Mouse (Mus musculus) liver, postnatal 0 days (tissue): Measurements from ENCODE around the gene Ppm1h.

Experiments
- CTCF ChIP-seq: sonication (generic); IDR thresholded peaks from 2 replicates; pipeline ENCODE4 v1.5.1; 2016; ENCODE audit warnings: antibody characterized with exemption, low read depth
- EP300 ChIP-seq: IDR thresholded peaks from 2 replicates; pipeline ENCODE4 v1.6.1; 2016; ENCODE audit warnings: antibody characterized with exemption, low read depth, mild to moderate bottlenecking

DNA sequence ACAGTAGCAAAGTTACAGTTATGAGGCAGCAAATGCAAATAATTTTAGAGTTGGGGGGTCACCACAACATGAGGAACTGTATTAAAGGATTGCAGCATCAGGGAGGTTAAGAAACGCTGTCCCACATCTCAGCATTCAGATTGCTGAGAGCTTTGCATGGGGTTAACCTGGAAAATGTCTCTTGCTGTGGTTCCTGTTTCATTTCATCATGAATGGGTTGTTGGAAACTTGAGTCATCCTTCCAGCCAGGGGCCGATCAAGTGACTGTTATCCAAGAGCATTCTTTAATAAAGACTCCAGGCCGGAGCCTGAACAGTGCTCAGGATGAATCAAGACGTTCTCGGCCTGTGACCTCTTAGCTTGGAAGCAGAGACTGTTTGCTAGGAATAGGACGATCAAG is 12.1 kb downstream of the Ppm1h start:
- no peak for TF ChIP-seq CTCF
- no peak for TF ChIP-seq EP300
